Comparison of ENCODE assay signal across 2 mouse cellular contexts in the genomic region with DNA sequence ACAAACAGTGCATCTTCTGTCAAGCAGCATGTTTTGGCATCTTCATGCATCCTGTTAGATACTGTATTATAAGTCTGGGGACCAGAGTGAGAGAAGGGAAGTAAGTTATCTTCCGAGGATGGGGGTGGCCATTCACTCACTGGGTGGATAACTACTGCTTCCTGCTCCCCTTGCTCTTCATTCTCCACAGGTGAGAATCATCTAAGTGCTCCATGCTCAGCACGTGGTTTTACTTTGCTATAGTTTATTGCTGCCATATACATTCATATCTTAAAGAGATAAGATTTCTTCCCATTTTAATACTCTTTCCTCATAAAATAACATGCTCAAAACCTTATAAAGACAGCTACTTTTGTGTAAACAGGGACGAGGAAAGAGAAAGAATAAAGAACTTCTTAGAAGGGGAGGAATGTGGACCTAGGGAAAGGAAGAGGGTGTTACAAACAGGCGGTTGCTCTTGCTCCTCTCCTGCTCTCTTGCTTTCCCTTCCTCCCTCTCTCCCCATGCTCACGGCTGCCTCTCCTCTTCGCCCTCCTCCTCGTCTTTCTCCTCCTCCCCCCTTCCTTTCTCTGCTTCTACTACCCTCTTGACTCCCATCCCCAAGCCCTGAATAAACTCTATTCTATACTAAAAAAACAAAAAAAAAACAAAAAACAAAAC.
TF ChIP-seq lines count a peak whose summit lies in the region.

No protein-coding gene starts in this region.

TF ChIP-seq in MEL, 35 proteins besides CTCF, POLR2A, EP300 and RAD21 (continued from another document):
- TF ChIP-seq MYB (IDR thresholded peaks at IDR 0.05; ENCODE audit: low read depth, low read length), result no peak
- no peak for TF ChIP-seq GATA1 (IDR thresholded peaks at IDR 0.05; ENCODE audit: low read depth, low read length)
- TF ChIP-seq NRF1 (IDR thresholded peaks at IDR 0.05; ENCODE audit: insufficient read depth, low read depth, low read length, poor library complexity, severe bottlenecking), result no peak
- TF ChIP-seq ELF1 (IDR thresholded peaks at IDR 0.05; ENCODE audit: low read depth, low read length), result no peak
- no peak for TF ChIP-seq USF2 (IDR thresholded peaks at IDR 0.05; ENCODE audit: borderline replicate concordance in 1 of 2, insufficient read depth in 1 of 2, low read depth in 1 of 2, low read length in 2 of 2)
- no peak for TF ChIP-seq MXI1 (IDR thresholded peaks at IDR 0.05; ENCODE audit: low read depth, low read length)
- TF ChIP-seq SIN3A (IDR thresholded peaks at IDR 0.05; ENCODE audit: low read length), result no peak
- no peak for TF ChIP-seq NELFE (IDR thresholded peaks at IDR 0.05; ENCODE audit: low read depth, low read length)
- TF ChIP-seq JUND (IDR thresholded peaks at IDR 0.05; ENCODE audit: low read depth, low read length), result no peak
- TF ChIP-seq KAT2A (conservative IDR thresholded peaks at IDR 0.05; ENCODE audit: low read depth, low read length), result no peak
- TF ChIP-seq TAL1 (IDR thresholded peaks at IDR 0.05; ENCODE audit: low read length), result no peak
- no peak for TF ChIP-seq MAX (IDR thresholded peaks at IDR 0.05; ENCODE audit: low read length)
- TF ChIP-seq ETS1 (IDR thresholded peaks at IDR 0.05; ENCODE audit: low read depth, low read length), result no peak
- no peak for TF ChIP-seq ZMIZ1 (IDR thresholded peaks at IDR 0.05; ENCODE audit: low read depth, low read length)

TF ChIP-seq in myocyte, 11 proteins besides CTCF, POLR2A, EP300 and RAD21 (continued from another document):
- no peak for TF ChIP-seq TCF12 (IDR thresholded peaks at IDR 0.05; ENCODE audit: insufficient read depth, poor library complexity, severe bottlenecking)
- TF ChIP-seq SRF (IDR thresholded peaks at IDR 0.05; ENCODE audit: control insufficient read depth, insufficient read length, low read depth), result no peak
- no peak for TF ChIP-seq POLR2AphosphoS2 (IDR thresholded peaks at IDR 0.05; ENCODE audit: insufficient read length, low read depth)
- no peak for TF ChIP-seq REST (IDR thresholded peaks at IDR 0.05; ENCODE audit: insufficient read depth, insufficient read length)
- TF ChIP-seq TCF3 (IDR thresholded peaks at IDR 0.05; ENCODE audit: insufficient read length, low read depth), result no peak
